Mouse (Mus musculus) ES-E14 (cell line): Measurements from ENCODE around the gene Pnkd. TPM values are rescaled to one million over a fixed set of nuclear protein-coding genes. Genes with fewer than 3 reads are reported as not detected.
"Not testable (repeated sequence)": the region's sequence is repeated elsewhere in the genome, so short reads cannot be mapped to it uniquely, and the experiment has no call there.

Experiments
- DNase-seq: peaks from one replicate; pipeline ENCODE4 v3.0.0-alpha.2; 2013; ENCODE audit warnings: low read depth, low spot score
- H3K27ac ChIP-seq: 2 replicates; pipeline ENCODE4 v1.5.1; 2012; ENCODE audit warnings: low read depth, mild to moderate bottlenecking, low read length, moderate library complexity, mixed read lengths; ENCODE audit not compliant: poor library complexity, insufficient read depth, severe bottlenecking
- H3K36me3 ChIP-seq: 2 replicates; pipeline ENCODE4 v1.6.1; 2012; ENCODE audit warnings: mild to moderate bottlenecking, low read length, moderate library complexity, mixed read lengths; ENCODE audit not compliant: control insufficient read depth, poor library complexity, insufficient read depth, severe bottlenecking
- H3K4me1 ChIP-seq, 2 experiments: fragments of 150-350 bp in 1 of 2; sonication (generic) in 1 of 2; 2 replicates each; pipeline ENCODE4 v1.6.1; 2012; ENCODE audit warnings: low read length in 2 of 2, mild to moderate bottlenecking in 1 of 2, mixed read lengths in 1 of 2; ENCODE audit not compliant: control insufficient read depth in 2 of 2, insufficient read depth in 2 of 2, poor library complexity in 1 of 2
- H3K4me3 ChIP-seq, 2 experiments: fragments of 150-350 bp in 1 of 2; sonication (generic) in 1 of 2; 2 replicates each; pipeline ENCODE4 v1.5.1; 2012; ENCODE audit warnings: low read length in 2 of 2, low read depth in 1 of 2, mild to moderate bottlenecking in 1 of 2, mixed read lengths in 1 of 2; ENCODE audit not compliant: insufficient read depth in 1 of 2, poor library complexity in 1 of 2, severe bottlenecking in 1 of 2
- H3K9ac ChIP-seq: 2 replicates; pipeline ENCODE4 v1.6.1; 2012; ENCODE audit warnings: low read depth, mild to moderate bottlenecking, low read length, mixed read lengths; ENCODE audit not compliant: poor library complexity, insufficient read depth, severe bottlenecking
- H3K9me3 ChIP-seq: fragments of 150-350 bp; sonication (generic); 2 replicates; pipeline ENCODE4 v1.6.1; 2012; ENCODE audit warnings: low read depth, mild to moderate bottlenecking, low read length; ENCODE audit not compliant: control insufficient read depth, insufficient read depth
- CHD2 ChIP-seq: IDR thresholded peaks from 2 replicates; pipeline ENCODE4 v1.6.1; 2014; ENCODE audit warnings: mild to moderate bottlenecking, low read depth, low read length, inconsistent platforms
- HCFC1 ChIP-seq: IDR thresholded peaks from 2 replicates; pipeline ENCODE4 v1.6.1; 2012; ENCODE audit warnings: low read length, inconsistent platforms, borderline replicate concordance; ENCODE audit not compliant: insufficient read depth
- MAFK ChIP-seq: IDR thresholded peaks from 2 replicates; pipeline ENCODE4 v1.6.1; 2014; ENCODE audit warnings: mild to moderate bottlenecking, low read depth, low read length, inconsistent platforms; ENCODE audit not compliant: insufficient read depth
- ZC3H11A ChIP-seq: IDR thresholded peaks from 2 replicates; pipeline ENCODE4 v1.6.1; 2012; ENCODE audit warnings: low read depth, mild to moderate bottlenecking, inconsistent platforms, low read length, borderline replicate concordance
- ZNF384 ChIP-seq: IDR thresholded peaks from 2 replicates; pipeline ENCODE4 v1.6.1; 2012; ENCODE audit warnings: low read depth, low read length, inconsistent platforms
- in situ Hi-C, 2 experiments: fragments of 600-800 bp; cut with MboI; formaldehyde crosslinking; loops; one replicate each; pipeline ENCODE4 v1.15.1; 2025; ENCODE audit warnings: low sequenced_read_pairs in 2 of 2, inconsistent platforms in 1 of 2; ENCODE audit not compliant: unreplicated experiment in 2 of 2
- total RNA-seq: library from RNA; depleted of rRNA; stranded (reverse); fragments of 300-350 nt; gene quantifications from 2 replicates; pipeline ENCODE4 v1.2.3, GENCODE M21; 2012

The Pnkd gene
- total RNA-seq, 1 experiment = 63.9 TPM

- no peaks in the 10 kb centered on the region for H3K9me3 ChIP-seq
- in situ Hi-C loops = no loop called here
- no peak overlapping the region for H3K9ac ChIP-seq
Measured at GRCm38 (mm10) chr1:74316114-74316827, 31.5 kb downstream of the Pnkd start.

GRCm38 (mm10) chr1:74318711-74319110, 34.0 kb downstream of the Pnkd start:
- no peak for TF ChIP-seq ZNF384
- no peak for TF ChIP-seq CHD2
- no peak for TF ChIP-seq MAFK
- TF ChIP-seq HCFC1 = no peak
- no peak for TF ChIP-seq ZC3H11A

More at GRCm38 (mm10) chr1:74316114-74316827, 31.5 kb downstream of the Pnkd start:
- H3K36me3 ChIP-seq = no peaks in the 10 kb centered on the region
- no peak overlapping the region for H3K27ac ChIP-seq
- no peaks in the 10 kb centered on the region for H3K4me1 ChIP-seq
- TF ChIP-seq ZC3H11A (no peak), HCFC1 (no peak), MAFK (no peak), ZNF384 (no peak), CHD2 (no peak)
- DNase-seq = no peak
- no peak overlapping the region for H3K4me3 ChIP-seq

GRCm38 (mm10) chr1:74321396-74321795, 36.7 kb downstream of the Pnkd start:
- in situ Hi-C loops = no loop called here
- no peak overlapping the region for H3K27ac ChIP-seq
- TF ChIP-seq MAFK (no peak), HCFC1 (no peak), ZNF384 (no peak), CHD2 (no peak), ZC3H11A (no peak)

More at GRCm38 (mm10) chr1:74318711-74319110, 34.0 kb downstream of the Pnkd start:
- Histone ChIP-seq H3K27ac (no peak overlapping the region), H3K9ac (no peak overlapping the region), H3K9me3 (no peaks in the 10 kb centered on the region), H3K4me3 (no peak overlapping the region), H3K4me1 (no peaks in the 10 kb centered on the region), H3K36me3 (no peaks in the 10 kb centered on the region)
- in situ Hi-C loops = no loop called here
- no peak for DNase-seq

GRCm38 (mm10) chr1:74326916-74327315, 42.2 kb downstream of the Pnkd start:
- H3K9me3 ChIP-seq, H3K4me3 ChIP-seq, H3K9ac ChIP-seq, in situ Hi-C loops, H3K4me1 ChIP-seq, H3K27ac ChIP-seq, DNase-seq, H3K36me3 ChIP-seq: not testable (repeated sequence)

More at GRCm38 (mm10) chr1:74321396-74321795, 36.7 kb downstream of the Pnkd start:
- Histone ChIP-seq H3K9ac (no peak overlapping the region), H3K4me1 (no peaks in the 10 kb centered on the region), H3K4me3 (no peak overlapping the region), H3K36me3 (no peaks in the 10 kb centered on the region), H3K9me3 (no peaks in the 10 kb centered on the region)
- no peak for DNase-seq

- no peak for DNase-seq
- Histone ChIP-seq H3K9me3 (no peaks in the 10 kb centered on the region), H3K4me1 (peaks cover 0 to 4% of the 10 kb centered on the region in 2 experiments; a peak in 2 of 4 replicates), H3K36me3 (no peaks in the 10 kb centered on the region), H3K27ac (no peak overlapping the region), H3K9ac (no peak overlapping the region), H3K4me3 (no peak overlapping the region)
- TF ChIP-seq HCFC1 (no peak), MAFK (no peak), CHD2 (no peak), ZNF384 (no peak), ZC3H11A (no peak)
- in situ Hi-C loops = no loop called here
Measured at GRCm38 (mm10) chr1:74329899-74330431, 45.2 kb downstream of the Pnkd start.
